Mouse (Mus musculus) kidney, embryonic 15.5 days (tissue): Measurements from ENCODE around the gene Snapc5. TPM values are rescaled to one million over a fixed set of nuclear protein-coding genes. Genes with fewer than 3 reads are reported as not detected.
A peak's percentile ranks its signal among the peaks of the same experiment; 100 is the strongest.

Source experiments
- ATAC-seq: fragments of 200-750 bp; cut with Nextera tagmentation; replicated peaks from 2 replicates; pipeline ENCODE4 v1.8.0; 2017; ENCODE audit warnings: moderate TSS enrichment; ENCODE audit not compliant: low FRiP score
- H3K27ac ChIP-seq: fragments of 300-500 bp; sonication (generic); 2 replicates; pipeline ENCODE4 v1.5.1; 2015; ENCODE audit warnings: mild to moderate bottlenecking, inconsistent platforms
- H3K27me3 ChIP-seq: fragments of 300-500 bp; sonication (generic); 2 replicates; pipeline ENCODE4 v1.6.1; 2015; ENCODE audit warnings: inconsistent platforms
- H3K36me3 ChIP-seq: fragments of 300-500 bp; sonication (generic); 2 replicates; pipeline ENCODE4 v1.6.1; 2015; ENCODE audit warnings: inconsistent platforms
- H3K4me1 ChIP-seq: fragments of 300-500 bp; sonication (generic); 2 replicates; pipeline ENCODE4 v1.6.1; 2015; ENCODE audit warnings: inconsistent platforms
- H3K4me2 ChIP-seq: fragments of 300-500 bp; sonication (generic); 2 replicates; pipeline ENCODE4 v1.6.1; 2015; ENCODE audit warnings: moderate library complexity, mild to moderate bottlenecking, inconsistent platforms
- H3K4me3 ChIP-seq: fragments of 300-500 bp; sonication (generic); replicated peaks from 2 replicates; pipeline ENCODE4 v1.5.1; 2015; ENCODE audit warnings: mild to moderate bottlenecking, inconsistent platforms
- H3K9ac ChIP-seq: fragments of 300-500 bp; sonication (generic); 2 replicates; pipeline ENCODE4 v1.6.1; 2015; ENCODE audit warnings: mild to moderate bottlenecking, inconsistent platforms
- H3K9me3 ChIP-seq: fragments of 300-500 bp; sonication (generic); replicated peaks from 2 replicates; pipeline ENCODE4 v1.6.1; 2016; ENCODE audit warnings: inconsistent platforms
- WGBS: fragments of 180-500 bp; shearing (Covaris S2); methylation state at CpG from one replicate; pipeline ENCODE4 v1.1.7; 2015; ENCODE audit warnings: mixed read lengths; 5-methylcytosine and 5-hydroxymethylcytosine counted together
- polyA plus RNA-seq: library from polyadenylated mRNA; unstranded; fragments of >200 nt; fragmentation: Nextera tagmentation; extraction: Ambion mirVana; gene quantifications from 2 replicates; pipeline ENCODE4 v1.2.1, GENCODE M21; 2015

Snapc5 gene
- polyA plus RNA-seq, 1 experiment from 2014 or later = 34.3 TPM

DNA sequence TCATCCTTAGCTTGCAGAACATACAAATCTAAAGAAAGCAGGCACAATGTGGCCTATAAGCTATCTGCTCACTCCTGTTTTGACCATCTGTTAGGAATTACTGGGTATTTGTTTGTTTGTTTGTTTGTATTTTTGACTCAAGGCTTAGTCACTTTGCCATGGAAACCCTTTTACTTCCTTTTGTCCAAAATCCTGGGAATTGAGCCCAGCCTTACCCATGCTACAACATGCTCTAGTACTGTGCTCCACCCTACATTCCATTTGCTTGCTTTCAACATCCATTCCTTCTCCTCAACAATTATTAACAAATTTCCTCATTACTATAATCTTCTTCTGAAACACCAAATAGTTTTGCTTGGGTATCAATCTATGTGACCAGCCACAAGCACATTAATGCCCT is 23.8 kb downstream of the Snapc5 start:
- Histone ChIP-seq H3K4me3 (no peak overlapping the region), H3K27me3 (no peaks in the 10 kb centered on the region), H3K9me3 (no peaks in the 10 kb centered on the region), H3K9ac (no peak overlapping the region), H3K4me1 (0 out of 2 replicates have a peak, but pooled peaks cover 3% of the 10 kb centered on the region), H3K36me3 (peaks cover 68% of the 10 kb centered on the region), H3K4me2 (no peak overlapping the region), H3K27ac (no peak overlapping the region)
- no peak for ATAC-seq

DNA sequence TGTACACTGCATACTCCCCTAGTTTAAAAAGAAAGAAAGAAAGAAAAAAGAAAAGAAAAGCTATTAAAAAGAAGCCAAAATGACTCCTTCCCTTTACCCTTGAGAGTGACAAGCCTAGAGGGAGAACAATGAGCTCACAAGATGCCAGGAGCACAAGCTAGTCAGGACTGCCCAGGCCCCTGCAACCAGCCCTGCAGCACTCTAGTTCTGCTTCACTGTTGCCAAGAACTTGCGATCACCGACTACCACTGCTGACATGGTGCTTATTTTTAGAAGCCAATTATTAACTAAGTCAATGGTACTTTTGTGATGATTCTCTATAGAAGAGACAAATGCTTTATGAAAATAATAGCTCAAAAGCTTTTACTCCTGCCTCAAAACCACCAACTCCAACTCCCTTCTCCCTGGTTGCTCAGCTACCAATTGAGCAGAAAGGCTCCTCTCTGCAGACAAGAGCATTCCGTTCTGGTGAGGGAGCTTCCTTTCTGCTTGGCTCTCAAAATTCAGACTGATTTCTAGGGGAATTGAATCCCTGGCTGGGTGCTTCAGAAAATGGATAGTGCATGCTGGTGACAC is 28.5 kb downstream of the Snapc5 start:
- WGBS = 80% methylated on average over 3 of the region's 3 CpGs
- Histone ChIP-seq H3K4me1 (0 out of 2 replicates have a peak, but pooled peaks cover 3% of the 10 kb centered on the region), H3K36me3 (peaks cover 78% of the 10 kb centered on the region), H3K4me2 (no peak overlapping the region), H3K9me3 (no peaks in the 10 kb centered on the region), H3K27ac (no peak overlapping the region), H3K9ac (no peak overlapping the region), H3K4me3 (no peak overlapping the region), H3K27me3 (no peaks in the 10 kb centered on the region)
- ATAC-seq = no peak

DNA sequence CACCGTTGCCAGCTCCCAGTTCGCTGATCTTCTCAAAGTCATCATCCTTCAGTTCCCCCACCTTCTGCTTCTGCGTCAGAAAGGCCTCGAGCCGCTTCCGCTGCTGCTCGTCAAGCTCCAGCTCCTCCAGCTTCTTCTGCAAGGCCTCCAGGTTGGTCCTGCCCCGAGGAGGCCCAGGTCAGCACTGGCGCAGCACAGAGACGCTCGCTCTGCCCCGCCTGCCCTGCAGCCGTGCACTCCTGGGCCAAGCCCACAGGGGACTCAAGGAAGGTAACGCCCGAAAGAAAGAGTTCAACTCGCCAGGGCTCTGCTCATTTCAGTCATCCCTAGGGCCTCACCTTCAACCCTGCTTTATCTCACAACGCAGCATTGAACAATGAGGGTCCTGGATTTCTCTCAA is 35.4 kb downstream of the Snapc5 start:
- Histone ChIP-seq H3K36me3 (peaks cover 38% of the 10 kb centered on the region), H3K4me2 (no peak overlapping the region), H3K4me1 (peaks cover 27% of the 10 kb centered on the region), H3K27me3 (no peaks in the 10 kb centered on the region), H3K9ac (no peak overlapping the region), H3K27ac (no peak overlapping the region), H3K9me3 (no peaks in the 10 kb centered on the region), H3K4me3 (no peak overlapping the region)
- 74% methylated on average over 17 of the region's 17 CpGs for WGBS
- no peak for ATAC-seq

DNA sequence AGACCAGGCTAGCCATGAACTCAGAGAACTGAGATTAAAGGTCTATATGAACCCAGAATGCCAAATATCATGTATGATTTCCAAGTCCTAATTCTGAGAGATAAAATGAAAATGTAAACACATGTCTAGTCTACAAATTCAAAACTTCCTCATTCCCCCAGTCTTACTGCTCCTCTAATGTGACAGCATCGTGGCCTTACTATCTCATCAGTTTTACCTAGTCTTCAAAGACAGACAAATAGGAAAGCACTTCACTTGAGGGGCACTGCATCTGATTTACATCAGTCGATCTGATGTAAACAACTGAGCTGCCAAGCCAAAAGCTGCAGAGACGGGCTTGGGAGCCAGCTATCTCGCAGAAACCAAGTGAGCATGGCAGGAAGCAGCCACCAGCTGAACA is 37.0 kb downstream of the Snapc5 start:
- peaks cover 24% of the 10 kb centered on the region for H3K36me3 ChIP-seq
- ATAC-seq = no peak

DNA sequence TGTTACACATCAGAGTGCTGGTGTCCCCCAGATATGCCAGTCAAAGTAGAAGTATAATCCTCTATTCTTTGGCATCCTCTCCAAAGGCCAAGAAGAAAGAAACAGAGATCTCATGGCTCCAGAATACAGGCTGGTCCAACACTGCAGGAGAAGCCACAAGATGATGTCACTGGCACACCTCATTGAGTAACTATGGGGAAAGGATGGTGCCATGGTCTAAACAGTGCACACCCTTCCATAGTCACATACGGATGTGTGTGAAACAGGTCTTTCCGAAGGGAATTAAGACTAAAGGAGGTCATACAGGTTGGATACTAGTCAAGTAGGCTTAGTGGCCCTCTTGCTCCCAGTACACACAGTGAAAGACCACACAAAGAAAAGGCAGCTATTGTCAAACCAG is 37.6 kb downstream of the Snapc5 start:
- 95% methylated on average over 2 of the region's 2 CpGs for WGBS

More for the DNA sequence above, 37.0 kb downstream of the Snapc5 start:
- no peak overlapping the region for H3K9ac ChIP-seq
- H3K27me3 ChIP-seq = no peaks in the 10 kb centered on the region
- WGBS = 81% methylated on average over 4 of the region's 4 CpGs
- no peak overlapping the region for H3K4me3 ChIP-seq
- peaks cover 41% of the 10 kb centered on the region for H3K4me1 ChIP-seq
- no peak overlapping the region for H3K27ac ChIP-seq
- H3K4me2 ChIP-seq = no peak overlapping the region
- no peaks in the 10 kb centered on the region for H3K9me3 ChIP-seq

DNA sequence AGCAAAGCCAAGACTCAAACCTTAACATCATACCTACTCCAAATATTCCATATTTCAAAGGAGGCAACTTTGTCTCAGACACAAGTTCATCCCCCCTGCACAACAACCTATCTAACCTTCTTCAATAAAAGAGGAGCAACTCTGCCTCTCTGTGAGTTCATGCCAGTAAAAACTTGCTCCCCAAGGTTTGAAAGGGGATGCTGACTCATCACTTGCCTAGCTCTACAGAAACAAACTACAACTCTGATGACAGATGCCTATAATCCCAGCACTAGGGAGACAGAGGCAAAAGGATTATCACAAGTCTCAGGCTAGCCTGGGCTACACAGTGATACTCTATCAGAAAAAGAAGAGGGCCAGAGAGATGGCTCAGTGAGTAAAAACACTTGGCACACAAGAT is 38.8 kb downstream of the Snapc5 start:
- Histone ChIP-seq H3K9ac (no peak overlapping the region), H3K27ac (peak overlapping the region; percentile 75)

More for the DNA sequence above, 37.6 kb downstream of the Snapc5 start:
- H3K4me3 ChIP-seq = no peak overlapping the region
- no peak overlapping the region for H3K4me2 ChIP-seq
- H3K36me3 ChIP-seq = peaks cover 20% of the 10 kb centered on the region
- H3K27ac ChIP-seq = no peak overlapping the region
- H3K4me1 ChIP-seq = peaks cover 41% of the 10 kb centered on the region
- no peak for ATAC-seq
- H3K9me3 ChIP-seq = no peaks in the 10 kb centered on the region
- no peaks in the 10 kb centered on the region for H3K27me3 ChIP-seq
- no peak overlapping the region for H3K9ac ChIP-seq

DNA sequence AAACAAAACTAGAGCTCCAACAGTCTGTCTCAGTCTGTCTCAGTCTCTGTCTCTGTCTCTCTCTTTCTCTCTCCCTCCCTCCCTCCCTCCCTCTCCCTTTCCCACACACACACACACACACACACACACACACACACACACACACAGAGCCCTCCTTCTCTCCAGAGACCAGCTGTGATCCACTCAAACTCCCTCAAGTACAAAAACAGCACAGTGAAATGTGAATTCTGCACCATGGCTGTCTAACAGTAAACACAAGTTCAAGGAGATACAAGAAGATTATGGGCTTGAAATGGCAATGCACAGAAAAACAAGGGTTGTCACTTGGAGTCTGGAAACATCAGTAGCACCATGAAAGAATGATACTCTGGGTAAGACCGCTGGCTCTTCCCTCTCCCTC is 40.2 kb downstream of the Snapc5 start:
- peak overlapping the region; percentile 75 for H3K27ac ChIP-seq

More for the DNA sequence above, 38.8 kb downstream of the Snapc5 start:
- no peak for ATAC-seq
- peaks cover 46% of the 10 kb centered on the region for H3K4me1 ChIP-seq
- peaks cover 8% of the 10 kb centered on the region; the same call in 1 of the 2 replicates for H3K36me3 ChIP-seq
- H3K9me3 ChIP-seq = no peaks in the 10 kb centered on the region
- H3K27me3 ChIP-seq = no peaks in the 10 kb centered on the region
- no peak overlapping the region for H3K4me3 ChIP-seq
- H3K4me2 ChIP-seq = no peak overlapping the region

DNA sequence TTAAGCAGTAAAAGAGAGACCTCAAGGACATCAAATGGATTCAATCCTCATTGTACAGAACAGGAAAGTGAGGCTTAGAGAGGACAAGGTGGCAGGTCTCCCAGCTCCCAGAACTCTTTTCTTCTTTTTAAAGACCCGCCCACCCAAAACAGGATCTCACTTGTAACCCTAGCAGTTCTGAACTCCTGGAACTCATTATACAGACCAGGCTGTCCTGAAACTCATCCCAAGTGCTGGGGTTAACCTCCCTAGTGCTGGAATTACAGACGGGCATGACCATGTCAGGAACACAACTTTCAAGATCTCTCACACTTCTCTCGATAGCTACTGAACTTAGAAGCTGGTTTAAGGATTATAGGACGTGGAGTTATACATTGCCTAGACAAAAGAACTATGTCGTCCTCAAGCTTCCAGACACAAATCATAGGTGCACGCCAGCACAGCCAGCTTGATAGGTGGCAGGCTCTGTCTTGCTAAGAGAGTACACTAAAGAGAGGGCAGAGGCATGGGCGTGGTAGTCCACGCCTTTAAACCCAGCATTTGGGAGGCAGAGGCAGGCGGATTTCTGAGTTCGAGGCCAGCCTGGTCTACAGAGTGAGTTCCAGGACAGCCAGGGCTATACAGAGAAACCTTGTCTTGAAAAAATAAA is 40.8 kb downstream of the Snapc5 start:
- 72% methylated on average over 10 of the region's 10 CpGs for WGBS
- Histone ChIP-seq H3K4me1 (peaks cover 41% of the 10 kb centered on the region), H3K27ac (peak overlapping the region; percentile 75), H3K9ac (no peak overlapping the region), H3K4me2 (no peak overlapping the region), H3K9me3 (no peaks in the 10 kb centered on the region), H3K27me3 (no peaks in the 10 kb centered on the region), H3K36me3 (no peaks in the 10 kb centered on the region), H3K4me3 (no peak overlapping the region)
- ATAC-seq = peak; percentile 70

More for the DNA sequence above, 40.2 kb downstream of the Snapc5 start:
- no peak for ATAC-seq
- peaks cover 46% of the 10 kb centered on the region for H3K4me1 ChIP-seq
- H3K36me3 ChIP-seq = no peaks in the 10 kb centered on the region; the same call in 1 of the 2 replicates
- no peak overlapping the region for H3K9ac ChIP-seq
- no peaks in the 10 kb centered on the region for H3K27me3 ChIP-seq
- H3K4me3 ChIP-seq = no peak overlapping the region
- no peak overlapping the region for H3K4me2 ChIP-seq
- no peaks in the 10 kb centered on the region for H3K9me3 ChIP-seq
- WGBS = 67% methylated on average over 1 of the region's 1 CpGs

DNA sequence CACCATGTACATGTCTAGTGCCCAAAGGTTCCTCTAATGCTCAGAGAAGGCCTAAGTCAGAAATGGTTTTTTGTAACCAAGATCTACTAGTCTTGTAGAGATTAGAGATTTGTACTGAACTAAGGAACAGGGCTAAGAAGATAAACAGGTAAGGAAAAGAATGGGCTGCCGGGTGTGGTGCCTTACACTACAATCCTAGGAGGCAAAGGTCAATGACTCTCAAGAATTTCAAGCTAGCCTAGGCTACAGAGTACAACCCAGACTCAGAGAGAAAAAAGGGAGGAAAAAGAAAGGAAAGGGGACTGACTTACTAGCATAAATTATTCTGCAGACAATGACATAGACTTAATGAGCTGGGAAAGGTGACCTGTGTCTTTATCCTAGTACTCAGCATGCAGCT is 41.5 kb downstream of the Snapc5 start:
- 36% methylated on average over 1 of the region's 1 CpGs for WGBS

DNA sequence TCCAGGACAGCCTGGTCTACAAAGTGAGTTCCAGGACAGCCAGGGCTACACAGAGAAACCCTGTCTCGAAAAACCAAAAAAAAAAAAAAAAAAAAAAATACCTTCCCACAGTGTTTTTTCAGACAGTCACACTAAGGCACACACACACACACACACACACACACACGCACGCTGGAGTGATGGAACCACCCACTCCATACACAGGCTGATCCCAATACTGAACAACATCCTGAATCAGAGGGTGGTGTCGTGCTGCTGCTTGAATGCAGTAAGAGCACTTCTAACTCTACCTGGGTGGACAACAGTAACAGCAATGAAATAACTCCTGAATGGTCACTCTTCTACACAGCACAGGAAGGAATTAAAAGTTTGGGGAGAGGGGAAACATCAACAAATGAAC is 42.4 kb downstream of the Snapc5 start:
- Histone ChIP-seq H3K9me3 (no peaks in the 10 kb centered on the region), H3K36me3 (no peaks in the 10 kb centered on the region), H3K27me3 (no peaks in the 10 kb centered on the region), H3K9ac (no peak overlapping the region), H3K4me3 (no peak overlapping the region), H3K4me1 (peaks cover 45% of the 10 kb centered on the region), H3K4me2 (no peak overlapping the region), H3K27ac (no peak overlapping the region)
- WGBS = 65% methylated on average over 4 of the region's 4 CpGs
- no peak for ATAC-seq

More for the DNA sequence above, 41.5 kb downstream of the Snapc5 start:
- Histone ChIP-seq H3K36me3 (no peaks in the 10 kb centered on the region), H3K9me3 (no peaks in the 10 kb centered on the region), H3K4me2 (no peak overlapping the region), H3K4me3 (no peak overlapping the region), H3K27ac (peak overlapping the region; percentile 75), H3K27me3 (no peaks in the 10 kb centered on the region), H3K4me1 (peaks cover 41% of the 10 kb centered on the region), H3K9ac (no peak overlapping the region)
- no peak for ATAC-seq

DNA sequence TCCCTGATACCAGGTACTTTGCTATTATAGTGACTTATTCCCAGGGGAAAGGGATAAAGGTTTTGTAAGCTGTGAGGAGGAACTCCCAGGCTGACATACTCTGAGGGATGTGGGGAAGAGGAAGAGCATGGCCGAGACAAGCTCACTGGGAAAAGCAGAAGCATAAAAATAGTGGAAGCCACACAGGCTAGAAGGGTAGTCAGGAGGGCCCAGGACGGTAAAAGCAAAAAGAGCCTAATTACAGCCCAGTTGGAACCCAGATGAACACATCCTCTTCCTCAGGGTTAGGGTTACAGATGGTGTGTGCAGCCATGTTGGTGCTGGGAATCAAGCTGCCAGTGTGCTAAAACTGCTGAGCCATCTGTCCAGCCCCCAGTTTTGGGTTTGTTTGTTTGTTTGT is 43.0 kb downstream of the Snapc5 start:
- H3K9me3 ChIP-seq = no peaks in the 10 kb centered on the region
- WGBS = 60% methylated on average over 2 of the region's 2 CpGs
- H3K27me3 ChIP-seq = no peaks in the 10 kb centered on the region
- H3K4me1 ChIP-seq = peaks cover 44% of the 10 kb centered on the region
- H3K4me3 ChIP-seq = no peak overlapping the region
- no peak overlapping the region for H3K4me2 ChIP-seq
- no peak overlapping the region for H3K9ac ChIP-seq
- H3K27ac ChIP-seq = no peak overlapping the region
- H3K36me3 ChIP-seq = no peaks in the 10 kb centered on the region
- no peak for ATAC-seq

DNA sequence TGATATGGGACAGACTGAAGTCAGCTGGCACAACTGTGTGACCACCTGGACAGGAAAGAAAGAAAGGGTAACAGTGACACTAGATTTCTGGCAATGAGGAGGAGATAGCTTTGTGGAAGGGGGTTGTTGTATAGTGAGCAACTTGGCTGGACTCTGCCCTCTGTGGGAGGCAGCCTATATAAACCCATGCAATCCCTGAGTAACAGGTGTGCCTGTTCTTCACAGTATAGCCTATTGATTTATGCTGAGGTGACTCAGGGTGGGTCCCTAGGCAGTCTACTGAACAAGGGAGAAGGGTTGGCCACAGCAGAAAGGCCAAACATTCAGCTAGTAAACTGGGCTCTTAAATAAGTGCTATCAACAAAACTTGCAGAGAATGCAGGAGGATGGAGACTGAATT is 46.7 kb downstream of the Snapc5 start:
- Histone ChIP-seq H3K4me1 (peaks cover 26% of the 10 kb centered on the region), H3K4me2 (no peak overlapping the region), H3K9me3 (no peaks in the 10 kb centered on the region), H3K36me3 (no peaks in the 10 kb centered on the region), H3K27ac (peak overlapping the region; percentile 22; the same call in 1 of the 2 replicates), H3K27me3 (no peaks in the 10 kb centered on the region), H3K4me3 (no peak overlapping the region), H3K9ac (no peak overlapping the region)
- ATAC-seq = peak; percentile 43; the same call in 1 of the 2 replicates

DNA sequence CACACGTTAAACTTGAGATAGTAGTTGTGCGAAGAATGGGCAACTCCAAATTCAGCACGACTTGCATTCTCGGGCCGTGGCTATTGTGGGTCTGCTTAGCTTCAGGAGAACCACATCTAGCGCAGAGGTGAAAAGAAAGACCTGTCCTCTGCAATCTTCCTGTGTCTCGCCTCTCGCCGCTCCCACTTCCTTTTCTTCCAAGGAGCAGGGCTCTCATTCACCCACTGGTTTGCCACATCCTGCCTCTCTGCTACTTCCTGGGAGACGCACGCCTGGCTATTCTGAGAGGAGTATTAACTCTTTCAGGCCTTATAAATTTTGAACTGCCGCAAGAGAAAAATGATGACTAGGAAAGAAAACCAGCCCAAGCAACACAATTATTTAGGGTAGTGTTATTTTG is 48.7 kb downstream of the Snapc5 start:
- H3K4me1 ChIP-seq = peaks cover 37% of the 10 kb centered on the region
- no peak overlapping the region for H3K27ac ChIP-seq
- H3K9ac ChIP-seq = no peak overlapping the region
- no peaks in the 10 kb centered on the region for H3K9me3 ChIP-seq
- 76% methylated on average over 12 of the region's 12 CpGs for WGBS
- no peaks in the 10 kb centered on the region for H3K36me3 ChIP-seq
- ATAC-seq = no peak
- no peak overlapping the region for H3K4me3 ChIP-seq
- H3K27me3 ChIP-seq = no peaks in the 10 kb centered on the region
- H3K4me2 ChIP-seq = no peak overlapping the region
